Comparison of ENCODE assay signal across 27 mouse cellular contexts in the genomic region with DNA sequence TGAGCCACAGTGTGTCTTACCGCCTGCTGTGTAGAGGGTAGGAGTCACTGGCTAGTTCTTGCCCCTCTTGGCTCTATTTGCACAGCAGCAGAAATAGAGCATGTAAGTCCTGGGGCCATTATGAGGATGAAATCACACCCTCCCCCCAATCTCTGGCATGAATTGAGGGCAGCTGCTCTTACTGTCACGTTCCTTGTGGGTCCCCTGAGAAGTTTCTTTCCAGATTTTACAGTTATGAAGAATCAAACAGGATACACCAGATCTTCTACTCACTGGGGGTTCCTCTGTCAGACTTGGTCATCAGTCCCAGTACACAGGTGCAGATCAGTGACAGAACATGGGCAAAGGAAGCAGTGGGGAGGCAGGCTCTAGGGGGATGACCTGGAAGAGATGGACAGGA.
DNase-seq lines count a peak whose midpoint lies in the region; ATAC-seq and TF ChIP-seq lines count a peak whose summit lies in the region.
"Had no signal": no experiment of that assay in that cellular context is flagged by ENCODE, and none has a peak within 500 bp of the region (broad histone marks: within the 10 kb centered on the region; RNA-seq: fewer than 3 reads in every experiment).

No protein-coding gene starts in this region.

- DNase-seq in cerebellum, adult 2 months, result peak in 1 of 2 experiments; percentile 36
- no peak for DNase-seq in cerebellum, adult 8-10 months
- DNase-seq in cerebellum, postnatal 10 days, result peak; percentile 63 to 71
- peak; percentile 50 for DNase-seq in retina, postnatal 1 day
- no peak for DNase-seq in retina, embryonic 14.5 days (ENCODE audit: low spot score)
- DNase-seq: adrenal gland, postnatal 10 days; adrenal gland, postnatal 36 days; B cell, adult 2 months; embryo, embryonic 11 days; gastrocnemius, postnatal 25 days; heart, adult 18-20 months; heart, postnatal 10 days; heart, postnatal 36 days; kidney, adult 2 months had no signal

- no peak for TF ChIP-seq POLR2A in cerebellum, adult 2 months (IDR thresholded peaks at IDR 0.05; ENCODE audit: borderline replicate concordance, insufficient read depth, low read length)

- H3K27ac ChIP-seq in cerebellum, adult 2 months (ENCODE audit: insufficient read depth, low read length), result peak overlapping the region; percentile 83
- H3K27ac ChIP-seq: embryonic facial prominence, embryonic 10.5 days; embryonic facial prominence, embryonic 13.5 days; forebrain, embryonic 12.5 days; forebrain, embryonic 15.5 days; heart, embryonic 15.5 days; hindbrain, embryonic 10.5 days; hindbrain, embryonic 13.5 days had no signal

- H3K4me1 ChIP-seq in cerebellum, adult 2 months (ENCODE audit: control insufficient read depth, insufficient read depth, low read length), result peaks cover 54% of the 10 kb centered on the region
- H3K4me1 ChIP-seq: heart, embryonic 12.5 days; heart, embryonic 15.5 days had no signal

- WGBS in cerebellum, adult 2 months, result 40% methylated on average over 2 of the region's 2 CpGs

- no peak for TF ChIP-seq CTCF in cerebellum, adult 2 months (IDR thresholded peaks at IDR 0.05; ENCODE audit: borderline replicate concordance, insufficient read depth, low read depth, low read length)

- no peak overlapping the region for H3K4me3 ChIP-seq in cerebellum, adult 2 months (replicated peaks; ENCODE audit: insufficient read depth, low read depth, low read length)
- H3K4me3 ChIP-seq: embryonic facial prominence, embryonic 10.5 days; embryonic facial prominence, embryonic 13.5 days; erythroblast, embryonic 14.5 days; forebrain, embryonic 12.5 days; forebrain, embryonic 15.5 days; heart, embryonic 12.5 days; heart, embryonic 15.5 days; hindbrain, embryonic 10.5 days; hindbrain, embryonic 13.5 days had no signal

- ATAC-seq in cerebellum, adult (ENCODE audit: insufficient number of reproducible peaks, low FRiP score, low TSS enrichment), result no peak
- ATAC-seq: forebrain, embryonic 15.5 days; intestine, postnatal 0 days; Patski had no signal

- no peaks in the 10 kb centered on the region for H3K27me3 ChIP-seq in cerebellum, adult 2 months (ENCODE audit: control insufficient read depth, insufficient read depth, low read length)
- H3K27me3 ChIP-seq: CH12.LX; embryonic facial prominence, embryonic 13.5 days; forebrain, embryonic 12.5 days; forebrain, embryonic 15.5 days; heart, embryonic 15.5 days; hindbrain, embryonic 13.5 days; Patski had no signal

Comparison
In these comparisons a context has a peak if more than half of its experiments do, and no peak if none do; other contexts are left out.
1. DNase-seq: peak in cerebellum, postnatal 10 days (2 of 2) and retina, postnatal 1 day (single experiment); none in cerebellum, adult 8-10 months (single experiment) and retina, embryonic 14.5 days (single experiment).